Mouse (Mus musculus) heart, adult 8-10 months (tissue): ENCODE results near the gene Cplx2. TPM values are rescaled to one million over a fixed set of nuclear protein-coding genes. Genes with fewer than 3 reads are reported as not detected.

ENCODE experiments used
- DNase-seq: peaks from one replicate; pipeline ENCODE4 v3.0.0; 2022; ENCODE audit warnings: low spot score
- total RNA-seq, 4 experiments: library from RNA; stranded (reverse); gene quantifications; 2 replicates each; pipeline ENCODE4 v1.2.4; 2022

Gene Cplx2
- total RNA-seq, 4 experiments from 2014 or later = 2.0 to 3.0 (median 2.5) TPM

DNA sequence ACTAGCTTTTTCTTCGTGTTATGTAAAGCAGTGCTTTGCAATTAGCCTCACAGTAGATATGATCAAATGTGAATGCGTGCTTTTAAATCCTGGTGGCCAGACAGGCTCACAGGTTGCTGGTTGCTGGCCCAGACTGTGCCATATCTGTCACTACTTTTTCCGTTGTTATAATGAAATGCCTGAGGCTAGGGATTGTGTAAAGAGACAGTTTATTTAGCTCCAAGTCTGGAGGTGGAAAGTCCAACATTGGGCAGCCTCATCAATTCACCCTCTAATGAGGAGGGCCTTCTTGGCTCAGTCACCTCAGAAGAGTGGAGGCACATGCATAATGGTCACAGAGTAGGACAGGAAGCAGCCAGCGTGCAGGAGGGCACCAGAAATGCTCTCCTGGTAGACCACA is 31.2 kb downstream of the Cplx2 start:
- DNase-seq = no peak

DNA sequence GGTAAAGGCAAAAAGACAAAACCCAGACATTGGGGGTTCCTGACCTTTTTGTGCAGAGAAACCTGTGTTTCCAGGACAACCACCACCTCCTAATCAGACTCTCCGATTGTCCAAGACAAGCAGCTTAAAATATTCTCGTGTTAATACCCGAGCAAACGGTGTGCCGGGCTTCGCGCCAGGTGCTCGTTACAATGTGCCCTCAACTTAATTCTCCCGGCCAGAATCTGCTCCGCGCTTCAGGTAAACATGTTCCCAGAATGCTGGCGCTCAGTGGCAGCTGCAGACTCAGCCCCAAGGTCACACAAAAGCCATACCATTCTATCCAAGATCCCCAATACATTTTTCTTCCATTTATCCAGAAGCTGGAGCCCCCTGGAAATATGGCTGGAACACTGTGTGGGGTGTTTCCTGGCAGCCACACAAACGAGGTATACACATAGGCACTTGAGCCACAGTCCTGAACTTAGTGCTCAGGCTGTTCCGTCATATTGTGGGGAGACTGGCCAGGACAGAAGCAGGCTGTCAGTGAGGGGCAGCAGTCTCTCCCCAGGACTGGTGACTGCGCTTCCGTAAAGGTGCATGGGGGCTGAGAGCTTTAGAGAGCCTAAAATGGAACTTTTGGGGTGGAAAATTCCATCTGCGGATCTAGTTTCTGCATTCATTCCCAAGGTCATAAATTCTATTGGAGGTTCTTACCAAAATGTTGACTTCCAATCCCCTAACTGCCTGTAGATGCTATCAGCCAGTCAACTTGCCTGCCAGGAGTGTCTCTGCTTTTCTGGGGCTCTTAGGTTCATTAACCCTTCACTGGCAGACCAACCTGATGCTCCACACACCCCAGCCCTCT is 32.3 kb downstream of the Cplx2 start:
- DNase-seq = no peak

DNA sequence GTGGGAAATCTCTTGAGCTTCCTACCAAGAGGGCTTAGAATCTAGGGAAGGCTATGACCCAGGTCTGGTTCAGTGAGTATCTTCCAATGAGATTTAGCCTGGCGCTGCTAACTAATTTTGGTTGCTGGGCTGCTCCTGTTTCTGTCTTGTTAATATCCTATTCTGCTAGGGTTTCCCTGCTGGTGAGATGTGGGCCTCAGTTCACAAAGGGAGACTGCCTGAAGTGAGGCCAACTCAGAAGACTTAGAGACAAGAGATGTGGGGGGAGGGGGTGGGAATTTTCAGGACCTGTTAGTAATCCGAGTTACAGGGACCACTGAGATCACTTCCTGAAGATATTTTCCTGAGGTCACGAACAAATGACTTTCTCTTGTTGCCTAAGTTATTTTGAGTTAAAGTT is 33.1 kb downstream of the Cplx2 start:
- no peak for DNase-seq

DNA sequence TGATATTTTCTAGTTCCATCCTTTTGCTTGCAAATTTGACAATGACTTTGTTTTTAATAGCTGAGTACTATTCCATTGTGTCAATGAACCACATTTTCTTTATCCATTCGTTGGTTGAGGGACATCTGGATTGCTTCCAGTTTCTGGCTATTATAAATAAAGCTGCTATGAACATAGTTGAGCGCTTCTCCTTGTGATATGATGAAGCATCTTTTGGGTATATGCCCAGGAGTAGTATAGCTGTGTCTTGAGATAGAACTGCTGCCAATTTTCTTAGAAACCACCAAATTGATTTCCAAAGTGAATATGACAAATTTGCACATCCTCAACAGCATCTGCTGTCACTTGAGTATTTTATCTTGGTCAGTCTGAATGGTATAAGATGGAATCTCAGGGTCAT is 34.7 kb downstream of the Cplx2 start:
- no peak for DNase-seq

DNA sequence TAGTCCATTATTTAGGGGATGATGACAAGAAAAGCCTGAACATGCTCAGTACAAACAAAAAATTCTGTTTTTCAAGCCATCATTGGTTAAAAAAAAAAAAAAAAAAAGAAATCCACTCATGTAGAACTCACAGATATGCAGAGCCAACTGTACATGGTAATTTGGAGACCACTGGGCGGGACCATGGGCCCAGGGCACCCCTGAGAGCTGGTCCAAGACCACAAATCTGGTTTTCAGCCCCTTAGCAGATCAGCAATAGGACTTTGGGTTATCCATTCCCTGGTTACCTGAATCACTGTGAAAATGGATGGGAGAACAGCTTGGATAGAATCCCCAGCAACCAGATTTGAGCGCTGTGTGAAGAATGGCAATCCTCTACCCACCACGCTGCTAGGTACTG is 40.5 kb downstream of the Cplx2 start:
- DNase-seq = no peak

DNA sequence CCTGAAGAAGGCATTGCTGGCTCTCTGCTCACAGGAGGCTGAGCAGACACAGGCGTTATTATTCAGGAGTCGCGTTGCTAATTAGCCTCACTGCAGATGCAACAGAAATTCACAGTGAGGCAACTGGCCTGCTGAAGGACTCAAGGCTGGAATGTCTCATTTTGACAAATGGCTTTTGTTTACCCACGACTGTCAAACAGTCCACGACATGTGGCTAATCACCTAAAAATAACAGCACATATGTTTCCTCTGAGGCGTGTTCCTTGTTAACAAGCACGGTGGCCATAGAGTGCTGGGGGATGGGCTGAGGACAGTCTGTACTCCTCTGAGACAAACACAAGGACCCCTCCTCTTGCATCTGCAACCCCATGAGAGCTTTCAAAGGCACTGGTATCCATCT is 41.1 kb downstream of the Cplx2 start:
- no peak for DNase-seq

DNA sequence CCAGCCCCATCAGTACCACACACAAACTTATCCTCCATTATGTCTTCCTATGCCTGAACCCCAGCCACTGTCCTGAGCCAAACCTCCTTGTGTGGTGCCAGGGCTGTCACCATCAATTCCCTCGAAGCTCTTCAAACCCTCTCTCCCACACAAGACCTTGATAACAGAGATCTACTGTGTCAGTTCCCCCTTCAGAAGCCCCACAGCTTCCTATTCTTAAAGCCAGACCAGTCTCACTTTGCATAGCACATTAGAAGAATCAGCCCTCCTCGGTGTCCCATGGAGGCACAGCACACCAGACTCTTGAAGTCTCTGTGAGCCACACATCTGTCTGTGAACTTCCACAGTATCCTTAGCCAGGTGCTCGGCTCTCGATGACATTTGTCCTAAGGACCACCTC is 41.6 kb downstream of the Cplx2 start:
- no peak for DNase-seq

DNA sequence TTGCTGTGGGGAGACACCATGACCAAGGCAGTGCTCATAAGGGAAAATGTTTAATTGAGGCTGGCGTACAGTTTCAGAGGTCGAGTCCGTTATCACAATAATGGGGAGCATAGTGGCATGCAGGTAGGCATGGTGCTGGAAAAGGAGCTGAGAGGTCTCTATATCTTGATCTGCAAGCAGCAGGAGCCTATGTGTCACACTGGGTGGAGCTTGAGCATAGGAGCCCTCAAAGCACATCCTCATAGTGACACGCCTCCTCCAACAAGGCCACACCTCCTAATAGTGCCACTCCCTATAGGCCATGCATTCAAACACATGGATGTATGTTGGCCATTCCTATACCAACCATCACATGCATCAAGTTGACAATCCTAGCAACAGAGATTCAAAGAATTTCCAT is 43.9 kb downstream of the Cplx2 start:
- no peak for DNase-seq

DNA sequence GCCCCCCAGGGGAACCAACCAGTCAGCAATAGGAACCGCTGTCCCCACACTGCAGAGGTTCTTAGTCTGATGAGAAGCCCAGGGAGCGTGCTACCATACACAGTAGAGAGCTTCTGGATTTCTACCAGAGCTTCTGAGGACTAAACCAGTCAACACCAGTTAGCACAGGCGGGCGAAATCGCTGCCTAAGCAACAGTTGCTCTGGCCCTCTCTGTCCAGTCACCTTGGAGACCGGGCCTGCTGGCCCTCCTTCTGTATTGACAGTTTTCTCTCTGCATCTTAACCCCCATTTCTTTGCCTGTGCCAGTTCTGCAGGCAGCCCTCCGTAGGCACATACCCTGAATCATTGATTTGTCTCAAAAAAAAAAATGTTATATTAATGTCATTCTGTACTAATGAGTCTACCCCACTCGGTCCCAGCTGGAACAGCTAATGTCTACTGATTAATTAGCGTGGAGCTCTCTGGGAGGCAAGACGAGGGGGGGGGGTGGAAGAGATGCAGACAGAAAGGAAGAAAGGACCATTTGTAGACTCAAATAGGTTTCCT is 47.7 kb downstream of the Cplx2 start:
- no peak for DNase-seq

DNA sequence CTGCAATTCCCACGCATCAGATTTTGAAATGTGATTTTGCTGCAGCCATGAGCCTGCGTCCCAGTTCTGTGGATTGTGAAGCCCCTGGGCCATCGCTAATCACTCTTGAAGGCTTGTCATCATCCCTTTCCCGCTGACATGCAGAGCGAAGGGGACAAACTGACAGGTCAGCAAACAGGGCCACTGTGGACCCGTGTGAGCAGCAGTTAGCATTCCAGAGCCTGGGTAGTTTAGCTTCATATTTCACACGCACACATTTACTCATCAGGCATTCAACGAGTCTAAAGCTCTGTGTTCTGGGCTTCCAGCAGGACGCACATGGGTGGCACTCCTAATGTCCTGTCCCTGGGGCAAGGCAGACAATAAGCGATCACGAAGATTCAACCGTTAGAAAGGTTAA is 49.1 kb downstream of the Cplx2 start:
- no peak for DNase-seq

DNA sequence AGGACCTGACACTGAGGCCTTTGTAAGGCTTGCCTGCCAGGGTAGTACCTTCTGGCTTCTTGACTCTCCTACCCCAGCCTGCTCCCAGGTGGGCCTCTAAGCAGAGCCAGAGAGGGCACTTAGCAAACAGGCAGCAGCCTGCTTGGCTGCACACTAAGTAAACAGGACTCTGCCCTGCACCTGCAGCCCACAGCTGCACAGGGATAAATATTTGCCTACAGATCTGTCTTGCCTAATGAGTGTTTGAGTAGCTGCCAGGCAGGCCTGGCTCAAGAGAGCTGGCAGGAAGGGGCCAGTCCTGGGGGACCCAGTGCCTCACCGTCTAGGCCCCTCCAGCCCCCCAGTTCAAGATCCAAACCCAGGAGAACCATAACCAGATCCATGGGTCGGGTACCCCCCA is 54.1 kb downstream of the Cplx2 start:
- no peak for DNase-seq

DNA sequence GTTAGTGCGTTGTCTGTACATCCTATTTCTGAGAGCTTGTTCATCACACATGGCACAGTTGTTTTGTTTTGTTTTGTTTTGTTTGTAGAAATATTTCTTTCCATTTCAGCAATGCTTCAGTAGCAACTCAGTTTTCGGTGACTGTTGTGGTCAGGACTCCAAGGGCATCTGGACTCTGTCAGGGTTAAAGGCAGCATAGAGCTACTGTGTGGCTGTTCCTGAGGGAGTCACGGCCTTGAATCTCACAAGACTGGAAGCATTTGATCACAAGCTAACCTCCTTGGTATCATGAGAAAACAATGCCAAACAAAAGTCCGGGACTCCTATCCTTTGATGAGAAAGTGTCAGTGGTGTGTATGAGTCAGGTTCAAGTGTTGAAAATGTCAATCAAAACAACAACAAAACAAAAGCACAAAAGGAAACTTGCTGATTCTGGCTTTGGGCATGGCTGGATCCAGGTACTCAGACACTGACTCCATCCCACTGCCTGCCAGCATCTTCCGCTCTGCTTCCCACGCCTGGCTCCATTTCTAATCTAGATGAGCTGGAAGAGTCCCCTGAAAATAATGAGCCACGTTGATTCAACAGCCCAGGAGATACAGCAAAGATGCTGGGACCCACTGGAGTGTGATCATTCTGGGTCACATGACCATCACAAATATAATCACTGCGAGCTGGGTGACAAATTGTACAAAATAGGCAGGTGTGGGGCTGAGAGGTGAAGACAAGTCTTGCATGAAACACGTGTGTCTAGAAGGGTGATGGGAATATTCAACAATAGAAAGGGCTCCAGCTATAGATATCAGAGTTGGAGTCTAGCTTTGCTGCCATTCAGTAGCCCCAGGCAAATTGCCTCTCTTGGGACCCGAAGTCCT is 55.9 kb downstream of the Cplx2 start:
- DNase-seq = no peak

DNA sequence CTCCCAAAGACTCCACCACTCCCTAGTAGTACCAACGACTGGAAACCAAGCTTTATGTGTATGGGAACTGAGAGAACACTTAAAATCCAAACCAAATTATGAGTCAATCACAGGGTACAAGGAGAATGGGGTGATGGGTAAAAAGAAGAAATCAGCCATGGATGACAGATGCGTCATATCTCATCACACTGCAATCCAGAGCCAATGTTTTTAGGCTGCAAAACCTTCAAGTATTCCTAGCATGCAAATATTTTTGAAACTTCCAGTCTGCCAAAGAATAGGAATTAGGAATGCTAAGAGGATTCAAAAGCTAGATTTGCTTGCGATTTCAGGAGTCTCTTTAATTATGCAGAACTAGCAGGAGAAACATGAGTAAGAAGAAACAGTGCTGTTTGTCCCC is 57.6 kb downstream of the Cplx2 start:
- DNase-seq = no peak

DNA sequence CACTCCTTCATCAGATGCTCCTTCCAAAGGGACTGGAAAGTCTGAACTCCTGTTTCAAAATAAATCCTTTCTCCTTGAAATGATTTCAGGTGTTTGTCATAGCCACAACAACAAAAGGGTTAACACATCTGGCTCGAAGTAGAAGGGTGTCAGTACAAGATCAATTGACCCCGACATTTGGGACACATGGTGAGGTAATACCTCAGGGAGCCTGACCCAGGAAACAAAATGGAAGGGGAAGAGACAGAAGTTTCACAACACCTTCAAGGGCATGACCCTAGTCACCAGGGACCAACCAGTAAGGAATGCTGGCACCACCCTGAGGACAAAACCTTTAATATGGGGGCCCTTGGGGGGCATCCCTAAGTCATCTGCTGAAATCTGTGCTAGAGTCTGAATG is 58.9 kb downstream of the Cplx2 start:
- DNase-seq = no peak

DNA sequence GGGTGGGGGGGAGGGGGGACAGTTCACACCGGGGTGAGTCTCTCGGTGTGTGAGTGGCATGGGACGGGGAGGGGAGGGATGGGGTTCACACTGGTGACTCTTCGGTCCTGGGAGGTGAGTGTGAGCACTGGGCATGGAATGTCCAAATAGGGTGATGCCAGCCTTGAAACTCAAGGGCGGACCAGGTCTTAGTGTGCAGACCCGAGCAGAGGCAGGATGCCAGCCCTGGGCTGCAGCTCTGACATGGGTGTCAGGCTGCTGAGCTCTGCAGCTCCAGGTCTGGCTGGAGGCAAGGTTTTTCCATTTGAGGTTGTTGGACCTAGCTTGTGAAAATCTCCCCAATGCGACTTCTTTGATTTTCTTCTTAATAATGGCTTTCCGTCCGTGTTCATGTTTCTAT is 60.0 kb downstream of the Cplx2 start:
- DNase-seq = no peak

Other genes starting within 250 kb of the Cplx2 start
- under 1 TPM; 0.60 to 0.75 (median 0.64) TPM for gene Hrh2, start 179.2 kb upstream of the Cplx2 start, total RNA-seq
- gene Thoc3, start 97.5 kb downstream of the Cplx2 start, total RNA-seq = 10 to 100 TPM; 20.5 to 23.3 (median 21.1) TPM
- 1 to 10 TPM; 1.8 to 3.1 (median 2.4) TPM for gene Simc1, start 132.4 kb downstream of the Cplx2 start, total RNA-seq
- 100 to 1,000 TPM in 1 of 4 experiments, 10 to 100 TPM in 3; 93.5 to 102 (median 96.6) TPM for gene 4833439L19Rik, start 194.1 kb downstream of the Cplx2 start, total RNA-seq
- 1 to 10 TPM; 4.1 to 6.6 (median 5.0) TPM for gene Arl10, start 203.7 kb downstream of the Cplx2 start, total RNA-seq
- 10 to 100 TPM; 14.5 to 18.3 (median 16.0) TPM for gene Nop16, start 218.7 kb downstream of the Cplx2 start, total RNA-seq
- gene Higd2a, start 218.9 kb downstream of the Cplx2 start, total RNA-seq = 100 to 1,000 TPM; 178 to 218 (median 190) TPM
- gene Cltb, start 240.0 kb downstream of the Cplx2 start, total RNA-seq = 100 to 1,000 TPM in 1 of 4 experiments, 10 to 100 TPM in 3; 86.1 to 103 (median 94.1) TPM